Mouse (Mus musculus) ES-Bruce4 (cell line): ENCODE results near the gene Cerk. TPM values are rescaled to one million over a fixed set of nuclear protein-coding genes. Genes with fewer than 3 reads are reported as not detected.
"Not testable (repeated sequence)": the region's sequence is repeated elsewhere in the genome, so short reads cannot be mapped to it uniquely, and the experiment has no call there.

Experiments used
- H3K27ac ChIP-seq: 2 replicates; pipeline ENCODE4 v1.5.1; 2012; ENCODE audit warnings: low read length, inconsistent platforms; ENCODE audit not compliant: insufficient read depth
- H3K27me3 ChIP-seq: 2 replicates; pipeline ENCODE4 v1.6.1; 2012; ENCODE audit warnings: mild to moderate bottlenecking, low read length, inconsistent platforms; ENCODE audit not compliant: control insufficient read depth, poor library complexity, insufficient read depth, severe bottlenecking
- H3K36me3 ChIP-seq: 2 replicates; pipeline ENCODE4 v1.6.1; 2012; ENCODE audit warnings: inconsistent platforms, mild to moderate bottlenecking, low read length, moderate library complexity; ENCODE audit not compliant: control insufficient read depth, poor library complexity, insufficient read depth, severe bottlenecking
- H3K4me1 ChIP-seq: one replicate; pipeline ENCODE4 v1.8.1; 2011; ENCODE audit warnings: low read length; ENCODE audit not compliant: control insufficient read depth, insufficient read depth
- H3K4me3 ChIP-seq: 2 replicates; pipeline ENCODE4 v1.5.1; 2011; ENCODE audit warnings: low read depth, mild to moderate bottlenecking, low read length
- H3K9ac ChIP-seq: 2 replicates; pipeline ENCODE4 v1.6.1; 2012; ENCODE audit warnings: low read depth, mild to moderate bottlenecking, inconsistent platforms; ENCODE audit not compliant: poor library complexity, severe bottlenecking
- H3K9me3 ChIP-seq: replicated peaks from 2 replicates; pipeline ENCODE4 v1.6.1; 2012; ENCODE audit warnings: mild to moderate bottlenecking, low read length, inconsistent platforms; ENCODE audit not compliant: control insufficient read depth, poor library complexity, insufficient read depth, severe bottlenecking
- CTCF ChIP-seq: IDR thresholded peaks from one replicate; pipeline ENCODE4 v1.8.1; 2011; ENCODE audit warnings: low read depth, low read length
- EP300 ChIP-seq: IDR thresholded peaks from 2 replicates; pipeline ENCODE4 v1.6.1; 2011; ENCODE audit warnings: low read depth, low read length; ENCODE audit not compliant: insufficient read depth
- POLR2A ChIP-seq: IDR thresholded peaks from one replicate; pipeline ENCODE4 v1.8.1; 2011; ENCODE audit warnings: low read length; ENCODE audit not compliant: insufficient read depth
- polyA plus RNA-seq: library from polyadenylated mRNA; stranded (reverse); fragments of >200 nt; gene quantifications from 2 replicates; pipeline ENCODE4 v1.2.4, GENCODE M21; 2011; ENCODE audit warnings: low read depth; ENCODE audit not compliant: missing spikeins, insufficient read depth, insufficient read length

The Cerk gene
- polyA plus RNA-seq, 1 experiment: 5.5 TPM

DNA sequence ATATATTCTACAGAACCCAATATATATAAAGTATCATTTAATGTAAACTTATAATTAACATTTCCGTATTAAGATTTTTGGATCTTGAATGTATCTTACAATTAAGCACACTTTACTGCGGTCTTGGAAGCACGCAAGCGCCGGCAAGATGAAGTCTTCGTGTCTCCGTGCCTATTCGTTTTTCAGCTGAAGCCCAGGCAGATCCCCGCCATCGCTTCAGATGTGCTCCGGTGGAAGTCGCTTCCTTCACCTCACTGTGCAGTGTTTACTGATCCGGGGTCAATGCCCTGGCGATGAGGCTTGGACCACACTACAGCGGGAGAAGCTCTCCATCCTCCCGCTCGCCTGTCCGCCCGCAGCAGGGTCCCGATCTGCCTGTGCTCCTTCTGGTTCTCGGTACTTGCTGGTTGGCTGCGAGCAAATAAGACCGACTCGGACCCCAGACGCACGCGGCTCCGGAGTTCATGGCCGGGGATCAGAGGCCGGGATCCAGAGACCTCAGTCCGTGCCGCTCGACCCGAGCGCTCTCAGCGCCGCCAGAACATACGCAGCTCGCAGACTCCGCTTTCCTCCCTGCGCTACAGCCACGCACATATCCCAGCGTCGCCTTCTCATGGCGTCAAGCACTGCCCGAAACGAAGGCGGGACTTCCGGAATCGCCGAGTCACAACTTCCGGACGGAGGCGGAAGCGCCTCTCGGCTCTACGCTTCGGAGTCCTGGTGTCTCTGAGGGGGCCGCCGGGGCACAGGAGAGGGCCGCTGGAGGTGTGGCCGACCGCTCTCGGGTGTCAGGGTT lies 28.0 kb upstream of the Cerk start, which contains the start of gene Tbc1d22a:
TSS of gene Tbc1d22a (plus strand) at position 707 of the 796 bp plus-strand sequence.
- Histone ChIP-seq H3K27me3 (no peaks in the 10 kb centered on the region), H3K36me3 (peaks cover 3% of the 10 kb centered on the region; the same call in 1 of the 2 replicates), H3K4me1 (peaks cover 3% of the 10 kb centered on the region), H3K9ac (peak within 1 kb of the TSS; percentile 61), H3K9me3 (no peaks in the 10 kb centered on the region), H3K4me3 (peak within 1 kb of the TSS; percentile 88), H3K27ac (no peak within 1 kb of the TSS)
- peak; percentile 69 for TF ChIP-seq POLR2A
- TF ChIP-seq EP300: no peak
- TF ChIP-seq CTCF: no peak

GRCm38 (mm10) chr15:86212193-86212592 lies 26.3 kb upstream of the Cerk start:
- H3K27ac ChIP-seq, H3K4me1 ChIP-seq, H3K9me3 ChIP-seq, H3K27me3 ChIP-seq, H3K4me3 ChIP-seq, H3K36me3 ChIP-seq, H3K9ac ChIP-seq: not testable (repeated sequence)

- Histone ChIP-seq H3K9me3 (no peaks in the 10 kb centered on the region), H3K4me3 (no peak overlapping the region), H3K27me3 (no peaks in the 10 kb centered on the region), H3K27ac (no peak overlapping the region), H3K4me1 (no peaks in the 10 kb centered on the region), H3K36me3 (peaks cover 3% of the 10 kb centered on the region; the same call in 1 of the 2 replicates), H3K9ac (no peak overlapping the region)
- TF ChIP-seq EP300 (no peak), CTCF (no peak), POLR2A (no peak)
Observed at GRCm38 (mm10) chr15:86206385-86206784, 20.4 kb upstream of the Cerk start.

GRCm38 (mm10) chr15:86205300-86205699 lies 19.4 kb upstream of the Cerk start:
- Histone ChIP-seq H3K9ac (no peak overlapping the region), H3K27me3 (no peaks in the 10 kb centered on the region), H3K36me3 (peaks cover 3% of the 10 kb centered on the region; the same call in 1 of the 2 replicates), H3K9me3 (no peaks in the 10 kb centered on the region), H3K27ac (no peak overlapping the region), H3K4me3 (no peak overlapping the region), H3K4me1 (peaks cover 3% of the 10 kb centered on the region)
- TF ChIP-seq CTCF (peak; percentile 71), POLR2A (no peak)

DNA sequence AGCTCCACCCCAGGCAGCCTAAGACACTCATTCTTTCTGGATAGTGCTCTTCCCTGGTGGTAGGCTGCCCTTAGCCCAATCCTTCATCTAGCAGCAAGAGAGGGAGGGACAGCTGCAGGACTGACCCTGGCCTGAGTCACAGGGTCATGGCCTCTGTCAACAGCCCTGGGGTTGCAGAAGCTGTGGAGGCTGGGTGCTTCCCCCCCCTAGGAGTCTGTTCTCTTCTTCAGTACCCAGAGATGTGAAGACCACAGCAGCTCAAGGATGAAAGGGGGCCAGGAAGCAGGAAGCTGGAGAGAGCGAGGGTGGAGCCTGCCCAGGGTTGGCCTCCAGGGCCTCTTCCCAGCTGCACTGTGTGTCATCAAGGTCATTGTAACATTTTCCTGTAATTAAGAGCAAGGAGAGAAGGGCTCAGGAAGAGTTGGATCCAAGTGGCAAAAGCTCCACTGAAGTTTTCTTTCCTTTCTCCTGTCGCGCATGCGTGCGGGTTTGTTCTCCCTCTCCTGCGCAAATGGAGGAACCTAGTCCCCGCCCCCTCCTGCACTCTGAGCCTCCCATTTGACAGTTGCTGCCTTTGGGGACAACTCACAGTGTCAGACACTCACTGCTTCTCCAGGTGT lies 18.1 kb upstream of the Cerk start:
- Histone ChIP-seq H3K4me3 (no peak overlapping the region), H3K9me3 (no peaks in the 10 kb centered on the region), H3K9ac (no peak overlapping the region), H3K27me3 (no peaks in the 10 kb centered on the region), H3K36me3 (no peaks in the 10 kb centered on the region), H3K27ac (no peak overlapping the region), H3K4me1 (peaks cover 3% of the 10 kb centered on the region)
- TF ChIP-seq POLR2A: no peak
- TF ChIP-seq CTCF: no peak

- TF ChIP-seq POLR2A (no peak), EP300 (no peak), CTCF (no peak)
- Histone ChIP-seq H3K27me3 (no peaks in the 10 kb centered on the region), H3K9me3 (no peaks in the 10 kb centered on the region), H3K36me3 (no peaks in the 10 kb centered on the region), H3K9ac (no peak overlapping the region), H3K4me1 (peaks cover 3% of the 10 kb centered on the region), H3K27ac (no peak overlapping the region), H3K4me3 (no peak overlapping the region)
Observed at GRCm38 (mm10) chr15:86203292-86203793, 17.4 kb upstream of the Cerk start.
